Mouse (Mus musculus): ENCODE results near the gene C1galt1. TPM values are rescaled to one million over a fixed set of nuclear protein-coding genes. Genes with fewer than 3 reads are reported as not detected.

Gene C1galt1
- 5.9 and 6.3 TPM in 2 replicates for polyA plus RNA-seq (2016; fragmentation: Nextera tagmentation; extraction: Ambion mirVana)

- Histone ChIP-seq H3K4me2 (peak within 1 kb of the TSS; percentile 70), H3K4me1 (peaks cover 38% of the 10 kb centered on the region), H3K9ac (peak within 1 kb of the TSS; percentile 99), H3K9me3 (replicated peaks) (no peaks in the 10 kb centered on the region), H3K27me3 (replicated peaks) (no peaks in the 10 kb centered on the region), H3K27ac (peak within 1 kb of the TSS; percentile 96), H3K4me3 (peak within 1 kb of the TSS; percentile 96), H3K36me3 (no peaks in the 10 kb centered on the region)
- ATAC-seq: peak; percentile 85
- WGBS (ENCODE audit: insufficient replicate concordance): under 1% methylated on average over 44 of the region's 93 CpGs
Measured at GRCm38 (mm10) chr6:7844802-7845679, at the start of gene C1galt1. Gene C1galt1 (plus strand): TSS chr6:7844842.

DNA sequence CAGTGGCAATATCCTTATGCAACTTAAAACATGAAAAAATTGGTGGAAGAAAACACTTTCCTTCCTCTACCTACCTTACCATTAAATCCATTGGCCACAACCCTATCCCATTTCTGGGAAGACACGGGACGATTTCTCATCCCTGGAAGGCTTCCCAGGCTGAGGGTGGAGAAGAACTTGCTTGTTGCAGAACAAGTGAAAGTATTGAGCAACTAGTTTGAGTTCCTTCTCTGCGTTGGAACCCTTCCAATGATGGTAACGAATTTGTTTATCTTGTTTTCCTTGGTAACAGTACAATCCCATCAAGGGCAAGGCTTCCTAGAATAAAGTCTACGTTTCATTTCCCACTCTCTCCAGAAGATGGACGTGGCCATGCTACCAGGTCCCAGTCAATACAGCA, 44.7 kb upstream of the C1galt1 start:
- H3K4me1 ChIP-seq: peaks cover 2% of the 10 kb centered on the region; the same call in 1 of the 2 replicates
- H3K4me3 ChIP-seq: no peak overlapping the region
- no peak overlapping the region for H3K9ac ChIP-seq
- no peak overlapping the region for H3K27ac ChIP-seq
- no peak for ATAC-seq
- H3K9me3 ChIP-seq (replicated peaks): no peaks in the 10 kb centered on the region
- no peak overlapping the region for H3K4me2 ChIP-seq
- H3K36me3 ChIP-seq: no peaks in the 10 kb centered on the region
- WGBS (ENCODE audit: insufficient replicate concordance): 59% methylated on average over 6 of the region's 6 CpGs
- 0 out of 2 replicates have a peak, but pooled peaks cover 4% of the 10 kb centered on the region for H3K27me3 ChIP-seq (replicated peaks)

- no peak for ATAC-seq
- no peaks in the 10 kb centered on the region for H3K4me1 ChIP-seq
- H3K9ac ChIP-seq: no peak overlapping the region
- no peak overlapping the region for H3K4me3 ChIP-seq
- no peaks in the 10 kb centered on the region for H3K9me3 ChIP-seq (replicated peaks)
- H3K36me3 ChIP-seq: no peaks in the 10 kb centered on the region
- no peak overlapping the region for H3K27ac ChIP-seq
- H3K4me2 ChIP-seq: no peak overlapping the region
- 78% methylated on average over 9 of the region's 9 CpGs for WGBS (ENCODE audit: insufficient replicate concordance)
- H3K27me3 ChIP-seq (replicated peaks): 0 out of 2 replicates have a peak, but pooled peaks cover 4% of the 10 kb centered on the region
Measured at GRCm38 (mm10) chr6:7803765-7804542, 40.7 kb upstream of the C1galt1 start.

- H3K27me3 ChIP-seq (replicated peaks): no peaks in the 10 kb centered on the region
- WGBS (ENCODE audit: insufficient replicate concordance): 12% methylated on average over 2 of the region's 2 CpGs
- H3K9me3 ChIP-seq (replicated peaks): no peaks in the 10 kb centered on the region
- no peaks in the 10 kb centered on the region for H3K36me3 ChIP-seq
- ATAC-seq: peak; percentile 47; the same call in 1 of the 2 replicates
- H3K4me2 ChIP-seq: no peak overlapping the region
- no peak overlapping the region for H3K27ac ChIP-seq
- H3K9ac ChIP-seq: no peak overlapping the region
- no peak overlapping the region for H3K4me3 ChIP-seq
- peaks cover 10% of the 10 kb centered on the region for H3K4me1 ChIP-seq
Measured at GRCm38 (mm10) chr6:7814146-7814545, 30.5 kb upstream of the C1galt1 start.

- Histone ChIP-seq H3K4me2 (no peak overlapping the region), H3K9ac (no peak overlapping the region), H3K27me3 (replicated peaks) (no peaks in the 10 kb centered on the region), H3K4me1 (peaks cover 10% of the 10 kb centered on the region), H3K9me3 (replicated peaks) (no peaks in the 10 kb centered on the region), H3K4me3 (no peak overlapping the region), H3K27ac (no peak overlapping the region), H3K36me3 (no peaks in the 10 kb centered on the region)
- WGBS (ENCODE audit: insufficient replicate concordance): 60% methylated on average over 5 of the region's 5 CpGs
- no peak for ATAC-seq
Measured at GRCm38 (mm10) chr6:7816233-7816632, 28.4 kb upstream of the C1galt1 start.

GRCm38 (mm10) chr6:7822688-7823087, 22.0 kb upstream of the C1galt1 start:
- no peaks in the 10 kb centered on the region for H3K4me1 ChIP-seq
- no peak for ATAC-seq
- no peak overlapping the region for H3K4me2 ChIP-seq
- H3K27me3 ChIP-seq (replicated peaks): no peaks in the 10 kb centered on the region
- H3K36me3 ChIP-seq: no peaks in the 10 kb centered on the region
- 64% methylated on average over 6 of the region's 6 CpGs for WGBS (ENCODE audit: insufficient replicate concordance)
- no peak overlapping the region for H3K9ac ChIP-seq
- H3K27ac ChIP-seq: no peak overlapping the region
- no peak overlapping the region for H3K4me3 ChIP-seq
- H3K9me3 ChIP-seq (replicated peaks): no peaks in the 10 kb centered on the region

- Histone ChIP-seq H3K27ac (no peak overlapping the region), H3K4me2 (no peak overlapping the region), H3K9ac (no peak overlapping the region), H3K27me3 (replicated peaks) (0 out of 2 replicates have a peak, but pooled peaks cover 8% of the 10 kb centered on the region), H3K36me3 (no peaks in the 10 kb centered on the region), H3K4me3 (no peak overlapping the region), H3K9me3 (replicated peaks) (no peaks in the 10 kb centered on the region), H3K4me1 (no peaks in the 10 kb centered on the region)
- ATAC-seq: no peak
- WGBS (ENCODE audit: insufficient replicate concordance): 66% methylated on average over 8 of the region's 8 CpGs
Measured at GRCm38 (mm10) chr6:7830793-7831192, 13.8 kb upstream of the C1galt1 start.

DNA sequence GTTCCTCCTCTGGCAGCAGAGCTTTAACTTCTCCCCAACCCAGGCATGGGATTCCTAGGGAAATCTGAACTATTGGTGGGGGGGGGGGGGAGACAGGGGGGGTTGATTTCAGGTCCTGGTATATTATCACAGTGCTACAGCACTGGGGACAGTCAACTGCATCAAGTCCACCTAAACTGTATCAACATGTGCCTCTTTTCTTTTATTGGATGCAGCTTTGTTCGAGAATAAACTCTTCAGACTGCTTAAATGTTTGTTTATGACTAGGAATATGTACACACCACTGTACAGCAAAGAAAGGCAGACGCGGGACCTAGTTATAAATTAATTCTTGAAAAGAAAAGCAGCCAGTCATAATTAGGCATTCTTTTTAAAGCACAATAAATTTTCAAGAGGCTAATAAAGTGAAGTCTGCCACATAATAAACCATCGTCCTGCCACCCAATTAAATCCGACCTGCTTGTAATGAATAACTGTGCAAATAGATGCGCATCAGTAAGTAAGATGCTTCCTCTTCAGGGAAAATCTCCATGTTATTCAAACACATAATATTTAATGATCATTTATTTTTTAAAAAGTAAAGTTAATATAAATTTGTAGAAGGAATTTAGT, 12.0 kb upstream of the C1galt1 start:
- Histone ChIP-seq H3K4me3 (no peak overlapping the region), H3K27ac (no peak overlapping the region), H3K4me2 (no peak overlapping the region), H3K9me3 (replicated peaks) (no peaks in the 10 kb centered on the region), H3K4me1 (no peaks in the 10 kb centered on the region), H3K9ac (no peak overlapping the region), H3K36me3 (no peaks in the 10 kb centered on the region), H3K27me3 (replicated peaks) (0 out of 2 replicates have a peak, but pooled peaks cover 8% of the 10 kb centered on the region)
- 73% methylated on average over 6 of the region's 6 CpGs for WGBS (ENCODE audit: insufficient replicate concordance)
- ATAC-seq: no peak

- Histone ChIP-seq H3K4me1 (peaks cover 27% of the 10 kb centered on the region), H3K36me3 (no peaks in the 10 kb centered on the region), H3K27ac (peak overlapping the region; percentile 64; the same call in 1 of the 2 replicates), H3K27me3 (replicated peaks) (no peaks in the 10 kb centered on the region), H3K4me2 (peak overlapping the region; percentile 70), H3K9me3 (replicated peaks) (no peaks in the 10 kb centered on the region), H3K9ac (peak overlapping the region; percentile 49), H3K4me3 (peak overlapping the region; percentile 96)
- no peak for ATAC-seq
- WGBS (ENCODE audit: insufficient replicate concordance): 54% methylated on average over 10 of the region's 10 CpGs
Measured at GRCm38 (mm10) chr6:7843726-7844411, 773 bp upstream of the C1galt1 start.

DNA sequence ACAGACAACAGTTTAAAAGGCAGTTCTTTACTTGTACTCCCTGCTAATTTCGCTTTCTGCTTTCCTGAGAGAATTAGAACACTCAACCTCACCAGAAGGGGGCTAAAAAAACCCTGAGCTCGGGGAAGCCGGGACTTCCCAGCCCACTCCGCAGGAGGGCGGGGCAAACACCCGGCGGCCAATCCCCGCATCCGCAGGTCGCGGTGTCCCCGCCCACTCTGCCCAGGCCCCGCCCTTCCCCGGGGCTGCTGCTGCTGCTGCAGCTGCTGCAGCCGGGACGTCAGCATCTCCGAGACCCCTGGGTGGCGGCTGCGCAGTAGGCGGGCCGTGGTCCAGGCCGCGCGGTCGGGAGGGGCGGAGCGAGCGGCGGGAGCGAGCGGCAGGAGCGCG, 235 bp upstream of the C1galt1 start:
- Histone ChIP-seq H3K27ac (peak overlapping the region; percentile 96), H3K4me3 (peak overlapping the region; percentile 96), H3K27me3 (replicated peaks) (no peaks in the 10 kb centered on the region), H3K36me3 (no peaks in the 10 kb centered on the region), H3K9me3 (replicated peaks) (no peaks in the 10 kb centered on the region), H3K4me1 (peaks cover 32% of the 10 kb centered on the region), H3K4me2 (peak overlapping the region; percentile 70), H3K9ac (peak overlapping the region; percentile 99)
- under 1% methylated on average over 28 of the region's 33 CpGs for WGBS (ENCODE audit: insufficient replicate concordance)
- peak; percentile 95 for ATAC-seq

- Histone ChIP-seq H3K4me3 (peak overlapping the region; percentile 96), H3K27ac (peak overlapping the region; percentile 96), H3K27me3 (replicated peaks) (no peaks in the 10 kb centered on the region), H3K36me3 (no peaks in the 10 kb centered on the region), H3K9ac (peak overlapping the region; percentile 99), H3K4me1 (peaks cover 44% of the 10 kb centered on the region), H3K9me3 (replicated peaks) (no peaks in the 10 kb centered on the region), H3K4me2 (peak overlapping the region; percentile 70)
- WGBS (ENCODE audit: insufficient replicate concordance): 0% methylated on average over 6 of the region's 6 CpGs
- no peak for ATAC-seq
Measured at GRCm38 (mm10) chr6:7845680-7846017, 1.0 kb downstream of the C1galt1 start.

All from liver, embryonic 12.5 days (tissue).